Mouse (Mus musculus) right cerebral cortex, adult 18-20 months (tissue): ENCODE measurements around the gene Olfr906.

ENCODE experiments used
- DNase-seq: peaks from one replicate; pipeline ENCODE4 v3.0.0; 2022; ENCODE audit warnings: mixed read lengths

The Olfr906 gene

DNA sequence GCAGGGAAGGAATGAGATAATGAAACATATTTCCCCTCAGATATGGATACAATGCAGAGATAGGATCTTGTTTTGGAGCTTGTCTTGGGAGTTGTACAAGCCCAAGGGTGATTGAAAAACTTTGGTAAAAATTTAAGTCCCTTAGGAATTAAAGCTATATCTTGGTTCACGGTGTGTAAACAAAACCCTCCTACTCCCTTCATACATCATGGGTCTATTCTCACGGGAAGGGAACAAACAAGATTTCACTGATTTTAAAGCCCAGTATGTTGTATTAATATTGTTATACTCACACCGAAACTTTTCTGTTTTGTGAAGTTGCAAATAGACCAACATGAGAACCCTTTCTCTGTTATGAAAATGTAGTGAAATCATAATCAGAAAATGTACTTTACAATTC, at the start of gene Olfr906:
Gene Olfr906 (plus strand): TSS at position 301 of the 400 bp plus-strand sequence.
- DNase-seq: no peak

DNA sequence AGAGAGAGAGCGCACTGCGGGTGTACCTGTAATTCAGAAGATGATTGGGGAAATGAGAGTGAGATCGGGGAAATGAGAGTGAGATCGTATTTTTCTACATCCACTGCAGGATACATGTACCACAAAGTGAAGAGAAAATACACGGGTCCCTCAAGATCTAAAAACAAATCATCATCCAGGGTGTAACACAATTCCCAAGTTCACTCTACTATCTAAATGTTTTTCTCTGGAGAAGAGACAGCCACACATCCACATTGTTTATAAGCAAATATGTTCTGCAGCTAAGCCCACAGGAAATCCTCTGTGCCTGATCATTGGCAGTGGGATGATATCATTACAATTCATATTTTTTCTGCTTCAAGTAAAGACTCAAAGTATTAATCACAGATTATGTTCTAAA, 39.5 kb upstream of the Olfr906 start, which contains the start of gene Olfr902:
Gene Olfr902 (plus strand): TSS at position 301 of the 400 bp plus-strand sequence.
- DNase-seq: no peak

DNA sequence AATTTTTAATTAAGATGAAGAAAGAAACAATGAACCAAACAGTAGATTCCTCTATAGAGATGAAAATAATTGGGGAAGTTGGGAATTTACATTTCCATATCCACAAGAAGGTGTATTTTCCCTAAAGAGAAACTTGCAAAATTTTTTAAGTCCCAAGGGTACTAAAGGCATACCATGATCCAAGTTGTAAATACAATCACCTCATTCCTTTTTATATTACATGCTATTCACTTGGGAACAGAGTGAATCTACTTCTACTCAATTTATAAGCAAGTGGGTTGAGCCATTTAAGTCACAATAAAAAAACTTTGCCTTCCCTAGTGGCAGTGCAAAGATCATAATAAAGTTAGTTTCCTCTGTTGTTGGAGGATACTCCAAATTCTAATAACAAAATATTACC, 24.0 kb upstream of the Olfr906 start, which contains the start of gene Olfr904:
Gene Olfr904 (plus strand): TSS at position 301 of the 400 bp plus-strand sequence.
- no peak for DNase-seq

DNA sequence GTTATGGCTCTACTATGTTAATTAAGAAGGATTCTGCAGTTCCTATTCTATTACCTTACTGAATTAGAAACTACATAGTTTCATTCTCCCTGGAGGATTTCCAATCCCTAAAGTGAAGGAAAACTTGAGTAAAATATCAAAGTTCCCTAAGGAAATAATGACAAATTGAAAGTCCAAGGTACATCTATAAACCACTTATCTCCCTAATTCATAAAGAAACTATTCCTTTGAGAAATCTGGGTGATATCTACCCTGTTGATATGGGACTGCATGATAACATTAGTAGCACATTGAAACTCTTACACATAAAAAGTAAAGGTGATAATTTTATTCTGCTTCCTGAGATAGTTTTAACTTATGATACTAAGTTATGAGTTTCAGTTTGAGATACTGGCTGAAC, 16.1 kb upstream of the Olfr906 start, which contains the start of gene Olfr905:
Gene Olfr905 (plus strand): TSS at position 301 of the 400 bp plus-strand sequence.
- no peak for DNase-seq

DNA sequence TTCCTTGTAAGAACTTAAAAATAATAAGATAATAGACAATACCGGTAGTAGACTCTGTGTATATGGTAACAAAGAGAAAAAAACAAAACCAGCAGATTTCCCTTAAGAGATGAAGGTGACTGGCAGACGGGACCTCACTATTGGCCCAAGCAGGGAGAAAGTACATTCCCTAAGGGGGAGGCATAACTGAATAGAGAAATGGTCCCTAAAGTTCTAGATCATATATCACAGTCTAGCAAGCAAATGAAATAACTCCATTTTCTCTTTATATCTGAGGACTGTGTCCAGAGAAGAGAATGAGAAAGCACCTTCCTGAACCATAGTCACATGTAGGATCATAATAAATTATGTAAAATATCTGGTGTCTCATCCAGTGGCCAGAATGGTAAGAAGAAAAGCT, 8.6 kb downstream of the Olfr906 start, which contains the start of gene Olfr907:
Gene Olfr907 (plus strand): TSS at position 301 of the 400 bp plus-strand sequence.
- no peak for DNase-seq

DNA sequence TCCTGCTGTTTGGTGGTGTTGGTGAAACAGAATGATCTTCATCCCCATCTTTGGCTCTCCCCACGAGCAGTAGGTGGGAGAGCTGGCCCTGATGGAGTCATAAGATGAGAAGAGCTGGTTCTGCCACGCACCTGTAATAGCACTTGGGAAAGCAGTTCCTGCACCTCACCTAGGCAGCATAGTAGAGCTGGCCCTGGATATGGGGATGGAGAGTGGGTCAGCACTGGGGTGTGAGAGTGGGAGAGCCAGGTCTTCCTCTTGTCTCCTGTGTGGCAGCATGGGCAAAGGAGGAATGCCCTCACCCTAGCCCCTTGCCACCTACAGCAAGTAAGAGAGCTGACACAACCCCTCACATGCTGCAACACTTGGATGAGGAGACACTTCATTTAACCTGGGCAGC, 25.5 kb downstream of the Olfr906 start:
- DNase-seq: no peak

DNA sequence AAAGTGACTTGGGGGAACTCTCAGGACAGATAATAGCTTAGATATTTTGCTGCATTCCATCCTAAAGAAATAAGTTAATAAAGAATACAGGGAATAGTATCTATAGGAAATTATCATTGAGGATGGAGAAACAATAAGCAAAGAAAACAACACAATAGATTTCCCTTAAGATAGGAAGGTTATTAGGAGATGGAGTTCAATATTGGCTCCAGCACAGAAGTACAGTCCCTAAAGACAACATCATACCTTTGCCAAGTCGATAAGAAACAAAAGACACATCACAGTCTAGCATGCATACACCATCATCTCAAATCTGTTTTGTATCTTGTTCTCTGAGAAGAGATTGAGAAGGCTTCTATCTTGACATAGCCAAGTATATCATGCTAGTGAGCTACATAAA, 34.4 kb downstream of the Olfr906 start, which contains the start of gene Olfr911-ps1:
Gene Olfr911-ps1 (plus strand): TSS at position 301 of the 400 bp plus-strand sequence.
- no peak for DNase-seq

DNA sequence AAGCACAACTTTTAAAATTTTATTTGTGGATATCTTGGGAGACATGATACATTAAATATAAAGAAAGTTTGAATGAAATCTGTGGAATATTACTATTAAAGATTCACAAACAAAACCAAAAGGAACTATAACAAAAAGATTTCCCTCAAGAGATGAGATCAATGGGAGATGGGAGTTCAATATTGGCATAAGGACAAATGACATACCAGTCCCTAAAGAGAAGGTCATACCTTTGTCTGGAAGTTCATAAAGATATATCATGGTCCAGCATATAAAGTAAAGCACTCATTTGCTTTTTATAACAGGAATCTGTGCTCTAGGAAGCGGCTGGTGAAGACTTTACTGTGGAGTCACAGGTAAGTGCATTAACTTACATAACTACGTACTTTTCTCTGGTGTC, 50.7 kb downstream of the Olfr906 start, which contains the start of gene Olfr910:
Gene Olfr910 (plus strand): TSS at position 301 of the 400 bp plus-strand sequence.
- DNase-seq: no peak
